Mouse (Mus musculus): ENCODE measurements around the gene Cpne2.
A peak's percentile ranks its signal among the peaks of the same experiment; 100 is the strongest.

Cpne2 gene

DNA sequence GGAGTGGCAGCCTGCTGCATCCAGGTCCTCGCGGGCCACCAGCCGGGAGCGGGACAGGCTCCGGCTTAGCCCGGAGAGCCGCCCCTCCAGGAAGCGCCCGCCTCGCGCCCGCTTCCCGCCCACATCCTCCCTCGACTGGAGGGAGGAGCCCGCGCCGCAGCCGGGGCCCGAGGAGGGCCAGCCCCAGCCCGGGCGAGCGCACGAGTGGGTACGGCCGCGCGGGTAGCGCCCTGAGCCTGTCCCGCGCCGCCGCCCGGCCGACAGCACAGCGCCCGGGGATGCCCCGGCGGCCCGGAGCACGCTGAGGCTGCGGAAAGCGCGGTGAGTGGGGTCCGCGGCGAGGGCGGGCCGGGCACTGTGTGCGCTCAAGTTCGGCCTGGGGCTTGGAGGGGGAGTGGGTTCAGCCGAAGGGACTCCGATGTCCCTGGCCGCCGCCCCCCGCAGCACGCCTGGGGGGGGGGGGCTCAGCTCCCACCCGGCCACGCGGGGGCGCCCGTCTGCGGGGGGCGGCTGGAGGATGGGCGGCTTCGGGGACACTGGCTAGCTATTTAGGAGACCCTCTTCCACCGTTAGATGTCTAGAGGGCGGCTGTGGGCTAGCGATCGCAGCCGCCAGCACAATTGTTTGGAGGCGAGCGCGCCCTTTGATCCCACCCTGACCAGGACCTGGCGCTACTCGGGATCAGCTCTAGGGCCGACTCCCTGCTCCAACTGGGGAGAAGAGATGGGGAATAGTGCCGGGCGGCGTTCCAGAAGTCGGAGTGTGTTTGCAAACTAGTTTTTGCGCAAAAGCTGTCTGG lies at the start of gene Cpne2:
Gene Cpne2, plus strand, starts transcription at position 118 of the 799 bp plus-strand sequence.
- H3K36me3 ChIP-seq (ENCODE audit: insufficient read depth, low read length): no peaks in the 10 kb centered on the region
- H3K9me3 ChIP-seq (ENCODE audit: low read length): no peaks in the 10 kb centered on the region
- peaks cover 90% of the 10 kb centered on the region for H3K27me3 ChIP-seq (ENCODE audit: insufficient read depth, low read length)
- H3K4me1 ChIP-seq (replicated peaks; ENCODE audit: low read depth, low read length): peaks cover 23% of the 10 kb centered on the region
- peak within 1 kb of the TSS; percentile 81 for H3K4me3 ChIP-seq (replicated peaks; ENCODE audit: low read length)
- TF ChIP-seq POU5F1 (IDR thresholded peaks at IDR 0.05; ENCODE audit: borderline replicate concordance, low read length): no peak
- no peak for TF ChIP-seq CTCF (conservative IDR thresholded peaks at IDR 0.05; ENCODE audit: low read length)
- no peak for TF ChIP-seq NANOG (IDR thresholded peaks at IDR 0.05; ENCODE audit: borderline replicate concordance, low read length)

DNA sequence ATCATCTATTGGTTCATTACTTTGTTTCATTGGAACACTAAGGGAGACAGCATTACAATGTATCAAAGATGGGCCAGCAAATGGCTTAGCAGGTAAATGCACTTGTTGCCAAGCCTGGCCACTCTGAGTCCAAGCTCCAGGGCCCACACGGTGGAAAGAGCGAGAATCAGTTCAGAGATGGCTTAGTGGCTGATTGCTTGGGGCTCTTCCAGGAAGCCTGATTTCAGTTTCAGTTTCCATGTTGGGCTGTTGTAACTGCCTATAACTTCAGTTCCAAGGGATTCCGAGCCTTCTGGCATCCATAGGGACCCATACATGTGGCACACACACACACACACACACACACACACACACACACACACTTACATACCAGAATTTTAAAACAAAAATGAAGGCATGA lies 47.5 kb upstream of the Cpne2 start:
- Histone ChIP-seq H3K4me1 (replicated peaks; ENCODE audit: low read depth, low read length) (peaks cover 2% of the 10 kb centered on the region; the same call in 1 of the 2 replicates), H3K36me3 (ENCODE audit: insufficient read depth, low read length) (no peaks in the 10 kb centered on the region), H3K4me3 (replicated peaks; ENCODE audit: low read length) (no peak overlapping the region), H3K9me3 (ENCODE audit: low read length) (no peaks in the 10 kb centered on the region), H3K27me3 (ENCODE audit: insufficient read depth, low read length) (peaks cover 19% of the 10 kb centered on the region)
- TF ChIP-seq POU5F1 (IDR thresholded peaks at IDR 0.05; ENCODE audit: borderline replicate concordance, low read length) (no peak), NANOG (IDR thresholded peaks at IDR 0.05; ENCODE audit: borderline replicate concordance, low read length) (no peak), CTCF (conservative IDR thresholded peaks at IDR 0.05; ENCODE audit: low read length) (no peak)

DNA sequence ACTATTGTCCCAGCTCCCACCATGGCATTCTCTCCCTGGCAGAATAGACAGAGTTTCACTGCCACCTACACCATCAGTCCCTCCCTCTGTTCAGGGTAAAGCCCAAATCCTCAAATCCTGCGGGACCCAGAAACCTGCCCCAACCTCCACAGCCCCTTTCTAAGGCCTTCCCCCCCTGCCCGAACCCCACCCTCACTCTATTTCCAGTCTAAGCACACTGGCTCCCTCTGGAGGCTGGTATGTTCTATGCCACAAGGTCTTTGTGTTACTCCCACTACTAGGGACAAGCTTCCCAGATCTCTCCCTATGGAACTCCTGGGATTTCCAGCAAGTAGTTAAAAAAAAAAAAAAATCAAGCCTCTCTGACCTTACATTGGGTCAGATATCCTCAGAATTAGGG lies 46.9 kb upstream of the Cpne2 start:
- H3K4me1 ChIP-seq (replicated peaks; ENCODE audit: low read depth, low read length): peaks cover 3% of the 10 kb centered on the region; the same call in 1 of the 2 replicates
- no peaks in the 10 kb centered on the region for H3K36me3 ChIP-seq (ENCODE audit: insufficient read depth, low read length)
- H3K9me3 ChIP-seq (ENCODE audit: low read length): no peaks in the 10 kb centered on the region
- no peak overlapping the region for H3K4me3 ChIP-seq (replicated peaks; ENCODE audit: low read length)
- H3K27me3 ChIP-seq (ENCODE audit: insufficient read depth, low read length): peaks cover 18% of the 10 kb centered on the region
- no peak for TF ChIP-seq POU5F1 (IDR thresholded peaks at IDR 0.05; ENCODE audit: borderline replicate concordance, low read length)
- TF ChIP-seq CTCF (conservative IDR thresholded peaks at IDR 0.05; ENCODE audit: low read length): peak; percentile 49
- TF ChIP-seq NANOG (IDR thresholded peaks at IDR 0.05; ENCODE audit: borderline replicate concordance, low read length): no peak

DNA sequence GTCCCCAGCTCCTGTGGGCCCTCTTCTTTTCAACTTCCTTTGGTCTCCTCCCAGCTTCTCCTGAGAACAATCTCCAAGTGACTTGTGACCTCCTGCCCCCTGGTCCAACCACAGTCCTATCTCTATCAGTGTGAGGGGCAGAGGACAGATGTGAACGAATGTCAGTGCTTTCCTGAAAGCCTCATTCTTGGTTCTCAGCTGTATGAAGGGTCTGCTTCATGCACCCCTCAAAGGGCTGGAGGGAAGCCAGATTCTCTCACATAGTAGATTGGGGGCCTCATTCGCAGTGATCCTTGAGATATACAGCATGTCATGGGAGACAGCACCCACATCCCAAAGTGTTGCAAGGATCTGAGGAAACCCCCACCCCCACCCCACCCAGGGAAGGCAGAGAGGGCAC lies 44.8 kb upstream of the Cpne2 start:
- TF ChIP-seq NANOG (IDR thresholded peaks at IDR 0.05; ENCODE audit: borderline replicate concordance, low read length) (no peak), CTCF (conservative IDR thresholded peaks at IDR 0.05; ENCODE audit: low read length) (no peak), POU5F1 (IDR thresholded peaks at IDR 0.05; ENCODE audit: borderline replicate concordance, low read length) (no peak)
- peaks cover 12% of the 10 kb centered on the region for H3K27me3 ChIP-seq (ENCODE audit: insufficient read depth, low read length)

DNA sequence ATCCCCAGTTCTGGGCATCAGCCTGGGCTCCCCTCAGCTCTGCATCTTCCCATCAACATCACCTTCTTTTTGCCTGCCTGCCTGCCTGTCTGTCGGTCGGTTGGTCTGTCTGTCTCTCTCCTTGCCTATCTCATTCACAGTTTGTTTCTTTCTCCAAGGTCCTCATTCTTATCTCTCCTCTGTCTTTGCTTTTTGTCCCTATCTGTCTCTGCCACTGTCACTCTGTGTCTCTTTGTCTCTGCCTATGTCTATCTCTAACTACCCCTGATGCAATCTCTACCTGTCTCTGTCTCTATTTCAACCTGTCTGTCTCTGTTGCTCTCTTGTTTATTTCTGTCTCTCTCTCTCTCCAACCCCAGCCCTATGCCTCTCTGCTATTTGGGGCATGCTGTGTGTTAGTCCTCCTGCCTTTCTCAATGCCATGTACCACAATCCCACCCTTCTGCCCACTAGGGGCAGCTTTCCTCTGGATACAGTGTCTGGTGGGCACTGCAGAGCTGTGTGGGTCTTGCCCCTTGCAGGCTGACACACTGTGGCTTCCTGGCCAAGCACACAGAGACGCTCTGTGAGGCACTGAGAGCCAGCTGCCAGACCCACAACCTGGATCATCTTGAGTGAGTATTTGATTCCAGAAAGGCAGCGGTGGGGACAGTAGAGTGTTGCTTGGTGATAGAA lies 42.8 kb upstream of the Cpne2 start:
- H3K36me3 ChIP-seq (ENCODE audit: insufficient read depth, low read length): no peaks in the 10 kb centered on the region
- no peaks in the 10 kb centered on the region for H3K9me3 ChIP-seq (ENCODE audit: low read length)
- H3K4me3 ChIP-seq (replicated peaks; ENCODE audit: low read length): no peak overlapping the region
- peaks cover 13% of the 10 kb centered on the region for H3K4me1 ChIP-seq (replicated peaks; ENCODE audit: low read depth, low read length)
- H3K27me3 ChIP-seq (ENCODE audit: insufficient read depth, low read length): peaks cover 11% of the 10 kb centered on the region
- TF ChIP-seq POU5F1 (IDR thresholded peaks at IDR 0.05; ENCODE audit: borderline replicate concordance, low read length) (no peak), NANOG (IDR thresholded peaks at IDR 0.05; ENCODE audit: borderline replicate concordance, low read length) (no peak), CTCF (conservative IDR thresholded peaks at IDR 0.05; ENCODE audit: low read length) (no peak)

More for the DNA sequence above, 44.8 kb upstream of the Cpne2 start:
- Histone ChIP-seq H3K4me3 (replicated peaks; ENCODE audit: low read length) (no peak overlapping the region), H3K4me1 (replicated peaks; ENCODE audit: low read depth, low read length) (peaks cover 13% of the 10 kb centered on the region), H3K9me3 (ENCODE audit: low read length) (no peaks in the 10 kb centered on the region), H3K36me3 (ENCODE audit: insufficient read depth, low read length) (no peaks in the 10 kb centered on the region)

DNA sequence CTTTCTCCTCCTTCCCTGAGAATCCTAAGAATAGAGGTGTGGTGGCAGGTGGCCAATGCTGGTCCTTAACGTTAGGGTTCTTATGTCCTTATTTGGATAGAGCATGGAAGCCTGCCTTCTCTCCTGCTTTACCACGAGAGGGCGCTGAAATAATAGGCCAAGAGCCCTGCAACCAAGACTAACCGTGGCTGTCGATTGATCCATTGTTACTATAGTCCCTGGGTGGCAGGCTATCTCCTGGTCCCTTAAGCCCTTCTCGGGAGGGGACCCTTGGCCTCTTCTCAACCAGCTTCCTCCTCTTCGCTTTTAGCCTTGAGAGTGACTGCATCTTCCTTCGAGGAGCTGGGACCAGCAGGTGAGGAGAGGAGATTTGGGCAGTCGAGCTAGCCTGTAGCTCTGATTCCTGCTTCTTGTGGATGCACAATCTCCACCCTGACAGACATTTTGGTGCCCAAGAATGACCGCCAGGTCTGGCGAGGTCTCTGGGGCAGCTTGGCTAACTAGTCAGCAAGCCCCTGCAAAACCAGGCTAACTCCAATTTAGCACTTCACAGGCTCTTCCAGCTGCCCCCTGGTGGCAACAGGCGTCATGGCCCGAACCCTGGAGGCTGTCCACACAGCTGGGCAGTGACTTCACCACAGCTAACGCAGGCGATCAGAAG lies 40.6 kb upstream of the Cpne2 start:
- TF ChIP-seq POU5F1 (IDR thresholded peaks at IDR 0.05; ENCODE audit: borderline replicate concordance, low read length) (no peak), CTCF (conservative IDR thresholded peaks at IDR 0.05; ENCODE audit: low read length) (peak; percentile 62)
- peaks cover 11% of the 10 kb centered on the region for H3K4me1 ChIP-seq (replicated peaks; ENCODE audit: low read depth, low read length)
- H3K4me3 ChIP-seq (replicated peaks; ENCODE audit: low read length): peak overlapping the region; percentile 54
- H3K36me3 ChIP-seq (ENCODE audit: insufficient read depth, low read length): no peaks in the 10 kb centered on the region
- no peaks in the 10 kb centered on the region for H3K9me3 ChIP-seq (ENCODE audit: low read length)
- H3K27me3 ChIP-seq (ENCODE audit: insufficient read depth, low read length): peaks cover 11% of the 10 kb centered on the region

DNA sequence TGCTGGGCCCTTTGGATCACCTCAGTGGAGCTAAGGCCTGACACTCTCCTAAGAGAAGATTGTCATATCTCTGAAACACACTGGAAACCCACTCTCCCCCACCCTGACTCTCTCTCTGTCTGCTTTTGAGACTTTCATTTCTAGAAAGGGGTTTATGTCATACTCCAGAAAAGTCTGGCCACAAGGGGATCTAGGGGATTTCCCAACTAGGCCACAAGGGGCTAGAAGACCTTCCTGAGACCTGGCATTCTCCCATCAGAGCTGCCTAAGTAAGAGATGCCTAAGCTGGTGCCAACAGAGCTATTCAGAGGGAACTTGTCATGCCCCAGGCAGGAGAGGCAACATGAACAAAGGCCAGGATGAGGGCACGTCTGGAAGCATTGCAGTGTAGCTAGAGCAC lies 39.5 kb upstream of the Cpne2 start:
- Histone ChIP-seq H3K9me3 (ENCODE audit: low read length) (no peaks in the 10 kb centered on the region), H3K36me3 (ENCODE audit: insufficient read depth, low read length) (no peaks in the 10 kb centered on the region), H3K27me3 (ENCODE audit: insufficient read depth, low read length) (peaks cover 6% of the 10 kb centered on the region), H3K4me1 (replicated peaks; ENCODE audit: low read depth, low read length) (peaks cover 11% of the 10 kb centered on the region), H3K4me3 (replicated peaks; ENCODE audit: low read length) (no peak overlapping the region)
- TF ChIP-seq CTCF (conservative IDR thresholded peaks at IDR 0.05; ENCODE audit: low read length) (0 out of 2 replicates have a peak, but pooled peaks have one; percentile 3), POU5F1 (IDR thresholded peaks at IDR 0.05; ENCODE audit: borderline replicate concordance, low read length) (no peak)

Data from E14TG2a.4 (cell line).